21 mouse cellular contexts compared by ENCODE assay signal in the genomic region with DNA sequence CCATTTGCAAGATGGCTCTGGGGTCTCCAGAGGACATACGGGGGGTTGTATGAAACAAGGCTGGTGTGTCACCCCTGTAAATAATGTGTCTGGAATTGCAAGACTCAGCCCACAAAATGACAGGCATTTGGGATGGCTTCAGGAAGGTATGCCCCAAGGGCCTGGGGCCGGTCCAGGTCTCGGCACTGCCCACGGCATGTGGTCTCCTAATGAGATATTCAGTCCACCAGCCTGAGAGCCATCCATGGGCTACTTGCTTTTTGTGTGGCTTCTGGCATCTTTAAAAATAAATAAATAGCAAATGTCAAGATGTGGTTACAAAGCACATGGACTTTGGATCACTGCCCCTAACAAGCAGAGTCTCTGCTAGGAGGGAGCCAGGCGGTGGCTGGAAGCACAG.
"Had no signal": no experiment of that assay in that cellular context is flagged by ENCODE, and none has a peak within 500 bp of the region (broad histone marks: within the 10 kb centered on the region; RNA-seq: fewer than 3 reads in every experiment).

No protein-coding gene starts in this region.

- H3K4me3 ChIP-seq: heart, embryonic 10.5 days; heart, embryonic 12.5 days; hindbrain, embryonic 13.5 days; hindbrain, embryonic 15.5 days; limb, embryonic 13.5 days; limb, embryonic 15.5 days; liver, embryonic 12.5 days had no signal

- H3K4me1 ChIP-seq: hindbrain, embryonic 13.5 days; hindbrain, embryonic 15.5 days; liver, embryonic 12.5 days had no signal

- H3K27ac ChIP-seq: heart, embryonic 10.5 days; hindbrain, embryonic 13.5 days; hindbrain, embryonic 15.5 days; hindbrain, postnatal 0 days; limb, embryonic 13.5 days; limb, embryonic 15.5 days; liver, embryonic 12.5 days; liver, embryonic 14.5 days had no signal

- H3K36me3 ChIP-seq: heart, embryonic 10.5 days; heart, embryonic 12.5 days; hindbrain, embryonic 13.5 days; hindbrain, embryonic 15.5 days; limb, embryonic 13.5 days; limb, embryonic 15.5 days; liver, embryonic 12.5 days had no signal

- DNase-seq: gastrocnemius, postnatal 14 days; gastrocnemius, postnatal 36 days; heart, adult 18-20 months; heart, postnatal 10 days; heart, postnatal 36 days; kidney, adult 11 months; kidney, adult 8-10 months; kidney, postnatal 14 days; layer of hippocampus, adult 9-11 months; layer of hippocampus, postnatal 36 days; left cerebral cortex, postnatal 4 days; lung, adult 18-20 months had no signal

- H3K27me3 ChIP-seq: hindbrain, embryonic 13.5 days; hindbrain, embryonic 15.5 days; limb, embryonic 13.5 days; limb, embryonic 15.5 days; liver, embryonic 12.5 days had no signal
